Mouse (Mus musculus): ENCODE measurements around the gene Prkn. TPM values are rescaled to one million over a fixed set of nuclear protein-coding genes. Genes with fewer than 3 reads are reported as not detected.

Gene Prkn
- polyA plus RNA-seq, 1 experiment from 2014 or later, result 1.7 TPM

DNA sequence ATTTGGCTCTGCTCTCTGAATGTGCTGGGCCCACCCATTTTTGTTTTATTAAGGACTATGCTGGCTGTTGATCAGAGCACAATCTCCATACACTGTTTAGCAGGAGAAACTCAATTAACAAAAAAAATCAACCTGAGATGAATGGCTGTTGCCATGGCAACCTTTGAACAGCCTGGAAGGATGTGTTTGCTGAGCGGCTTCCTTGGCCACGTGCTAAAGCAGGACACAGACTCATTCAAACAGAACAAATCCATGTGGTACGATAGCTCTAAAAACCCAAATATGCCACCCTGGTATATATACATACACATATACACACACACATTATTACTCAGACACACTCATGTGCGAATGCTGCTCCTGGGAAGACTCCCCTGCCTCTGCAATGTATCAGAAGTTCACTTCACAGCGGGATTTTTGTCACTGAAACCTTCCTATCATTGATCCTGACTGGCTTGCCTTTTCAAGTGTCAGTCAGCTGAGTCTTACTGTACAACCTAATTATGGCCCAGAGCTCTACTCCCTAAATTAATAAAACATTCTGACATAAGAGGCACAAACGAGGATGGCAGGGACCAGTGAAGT is 236.2 kb downstream of the Prkn start:
- WGBS (ENCODE audit: insufficient replicate concordance), result 74% methylated on average over 6 of the region's 6 CpGs
- Histone ChIP-seq H3K36me3 (ENCODE audit: control insufficient read depth, insufficient read depth, low read length) (no peaks in the 10 kb centered on the region), H3K9ac (ENCODE audit: low read depth, low read length) (no peak overlapping the region), H3K4me2 (no peak overlapping the region), H3K4me3 (ENCODE audit: low read depth, low read length) (no peak overlapping the region), H3K9me3 (replicated peaks; ENCODE audit: control insufficient read depth, low read length) (no peaks in the 10 kb centered on the region), H3K4me1 (ENCODE audit: control insufficient read depth, insufficient read depth, low read length) (no peaks in the 10 kb centered on the region), H3K27me3 (ENCODE audit: control insufficient read depth, insufficient read depth, low read length) (no peaks in the 10 kb centered on the region), H3K27ac (ENCODE audit: low read depth, low read length) (no peak overlapping the region)
- ATAC-seq (replicated peaks; ENCODE audit: insufficient number of reproducible peaks, low FRiP score, low TSS enrichment), result no peak

GRCm38 (mm10) chr17:11086492-11086891 is 246.3 kb downstream of the Prkn start:
- no peaks in the 10 kb centered on the region for H3K9me3 ChIP-seq (replicated peaks; ENCODE audit: control insufficient read depth, low read length)
- H3K4me1 ChIP-seq (ENCODE audit: control insufficient read depth, insufficient read depth, low read length), result no peaks in the 10 kb centered on the region
- H3K4me3 ChIP-seq (ENCODE audit: low read depth, low read length), result no peak overlapping the region
- no peaks in the 10 kb centered on the region for H3K27me3 ChIP-seq (ENCODE audit: control insufficient read depth, insufficient read depth, low read length)
- no peak overlapping the region for H3K9ac ChIP-seq (ENCODE audit: low read depth, low read length)
- no peak for ATAC-seq (replicated peaks; ENCODE audit: insufficient number of reproducible peaks, low FRiP score, low TSS enrichment)
- no peak overlapping the region for H3K4me2 ChIP-seq
- H3K36me3 ChIP-seq (ENCODE audit: control insufficient read depth, insufficient read depth, low read length), result no peaks in the 10 kb centered on the region
- WGBS (ENCODE audit: insufficient replicate concordance), result 72% methylated on average over 1 of the region's 1 CpGs
- H3K27ac ChIP-seq (ENCODE audit: low read depth, low read length), result no peak overlapping the region

DNA sequence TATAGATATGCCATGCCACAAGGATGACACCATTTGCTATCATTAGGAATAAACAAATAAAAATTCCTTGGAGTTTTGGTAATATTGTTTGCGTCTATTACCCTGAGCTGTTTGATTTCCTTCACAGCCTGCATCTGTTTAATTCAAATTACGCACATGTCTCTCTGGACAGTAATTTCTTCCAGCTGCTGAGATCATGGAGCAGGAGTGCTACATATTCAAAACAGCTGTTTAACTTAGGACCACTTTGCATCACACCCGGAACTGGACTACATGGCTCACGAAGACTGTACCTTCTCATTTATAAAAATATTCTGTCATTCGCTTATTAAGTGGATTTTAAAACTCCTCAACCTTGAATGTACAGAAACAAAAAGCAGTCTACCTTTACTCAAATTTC is 246.9 kb downstream of the Prkn start:
- WGBS (ENCODE audit: insufficient replicate concordance), result 78% methylated on average over 5 of the region's 5 CpGs
- Histone ChIP-seq H3K9me3 (replicated peaks; ENCODE audit: control insufficient read depth, low read length) (no peaks in the 10 kb centered on the region), H3K4me2 (no peak overlapping the region), H3K27ac (ENCODE audit: low read depth, low read length) (no peak overlapping the region), H3K36me3 (ENCODE audit: control insufficient read depth, insufficient read depth, low read length) (no peaks in the 10 kb centered on the region), H3K27me3 (ENCODE audit: control insufficient read depth, insufficient read depth, low read length) (no peaks in the 10 kb centered on the region), H3K4me3 (ENCODE audit: low read depth, low read length) (no peak overlapping the region), H3K4me1 (ENCODE audit: control insufficient read depth, insufficient read depth, low read length) (no peaks in the 10 kb centered on the region), H3K9ac (ENCODE audit: low read depth, low read length) (no peak overlapping the region)
- no peak for ATAC-seq (replicated peaks; ENCODE audit: insufficient number of reproducible peaks, low FRiP score, low TSS enrichment)

DNA sequence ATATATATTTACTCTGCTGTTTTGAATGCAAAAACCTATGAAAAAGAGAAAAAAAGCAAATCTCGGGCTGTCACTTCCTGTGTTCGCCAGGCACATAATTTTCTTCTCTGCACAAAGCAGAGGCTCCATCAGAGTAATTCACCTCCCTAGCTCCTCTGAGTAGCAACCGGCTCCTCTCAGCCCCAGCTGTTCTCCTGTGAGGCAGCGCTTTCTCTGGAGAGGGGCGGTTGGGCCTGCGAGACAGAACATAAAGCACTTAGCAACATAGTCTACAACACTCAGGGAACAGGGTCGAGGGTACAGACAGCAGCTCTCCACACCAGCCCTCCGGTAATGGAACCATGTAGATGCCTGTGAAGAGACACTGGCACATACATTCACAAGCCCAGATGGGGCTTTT is 247.6 kb downstream of the Prkn start:
- H3K27ac ChIP-seq (ENCODE audit: low read depth, low read length), result no peak overlapping the region
- no peak overlapping the region for H3K9ac ChIP-seq (ENCODE audit: low read depth, low read length)
- no peaks in the 10 kb centered on the region for H3K36me3 ChIP-seq (ENCODE audit: control insufficient read depth, insufficient read depth, low read length)
- H3K9me3 ChIP-seq (replicated peaks; ENCODE audit: control insufficient read depth, low read length), result no peaks in the 10 kb centered on the region
- no peak overlapping the region for H3K4me2 ChIP-seq
- no peaks in the 10 kb centered on the region for H3K27me3 ChIP-seq (ENCODE audit: control insufficient read depth, insufficient read depth, low read length)
- WGBS (ENCODE audit: insufficient replicate concordance), result 57% methylated on average over 8 of the region's 8 CpGs
- H3K4me3 ChIP-seq (ENCODE audit: low read depth, low read length), result no peak overlapping the region
- H3K4me1 ChIP-seq (ENCODE audit: control insufficient read depth, insufficient read depth, low read length), result no peaks in the 10 kb centered on the region
- no peak for ATAC-seq (replicated peaks; ENCODE audit: insufficient number of reproducible peaks, low FRiP score, low TSS enrichment)

DNA sequence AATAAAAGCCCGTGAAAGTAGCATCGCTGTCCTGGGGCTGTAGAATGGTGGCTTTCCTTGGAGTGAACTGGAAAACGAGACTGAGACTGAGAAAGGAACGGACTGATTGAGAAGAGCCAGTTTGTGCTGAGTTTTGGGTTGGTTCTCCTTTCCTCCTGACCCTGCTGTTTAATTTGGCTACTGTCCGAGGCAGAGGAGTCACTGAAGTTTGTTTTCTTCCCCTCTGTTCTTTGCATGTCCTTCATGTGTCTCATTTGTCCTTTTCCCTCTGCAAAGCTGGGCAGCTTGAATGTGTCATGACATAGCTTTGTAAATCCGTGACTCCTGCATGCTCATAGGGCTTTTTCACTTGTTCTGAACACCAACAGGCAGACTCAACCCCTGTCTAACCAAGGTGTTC is 249.2 kb downstream of the Prkn start:
- no peak for ATAC-seq (replicated peaks; ENCODE audit: insufficient number of reproducible peaks, low FRiP score, low TSS enrichment)
- Histone ChIP-seq H3K27me3 (ENCODE audit: control insufficient read depth, insufficient read depth, low read length) (no peaks in the 10 kb centered on the region), H3K4me1 (ENCODE audit: control insufficient read depth, insufficient read depth, low read length) (no peaks in the 10 kb centered on the region), H3K36me3 (ENCODE audit: control insufficient read depth, insufficient read depth, low read length) (no peaks in the 10 kb centered on the region), H3K9me3 (replicated peaks; ENCODE audit: control insufficient read depth, low read length) (no peaks in the 10 kb centered on the region), H3K9ac (ENCODE audit: low read depth, low read length) (no peak overlapping the region), H3K4me2 (no peak overlapping the region), H3K4me3 (ENCODE audit: low read depth, low read length) (no peak overlapping the region), H3K27ac (ENCODE audit: low read depth, low read length) (no peak overlapping the region)
- 72% methylated on average over 6 of the region's 6 CpGs for WGBS (ENCODE audit: insufficient replicate concordance)

DNA sequence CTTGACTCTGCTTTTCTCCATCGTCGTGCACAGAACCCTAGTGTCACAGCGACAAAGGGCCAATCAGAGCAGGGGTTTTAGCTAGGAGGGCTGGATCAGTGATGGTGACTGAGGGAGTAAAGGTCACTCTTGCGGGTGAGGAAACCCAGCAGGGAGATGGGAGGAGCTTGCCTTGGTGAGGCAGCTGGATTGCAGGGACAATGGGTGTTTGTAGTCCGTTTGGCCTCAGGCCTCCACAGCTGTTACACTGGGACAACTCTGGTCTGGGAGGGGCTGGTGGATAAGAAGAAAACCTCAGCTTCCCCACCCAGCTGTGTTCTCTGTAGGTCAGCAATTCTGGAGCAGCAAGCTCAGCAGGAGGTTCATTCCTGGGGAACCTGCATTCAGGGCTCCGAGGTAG is 252.7 kb downstream of the Prkn start:
- no peak for ATAC-seq (replicated peaks; ENCODE audit: insufficient number of reproducible peaks, low FRiP score, low TSS enrichment)
- H3K9me3 ChIP-seq (replicated peaks; ENCODE audit: control insufficient read depth, low read length), result no peaks in the 10 kb centered on the region
- WGBS (ENCODE audit: insufficient replicate concordance), result 33% methylated on average over 6 of the region's 6 CpGs
- no peak overlapping the region for H3K9ac ChIP-seq (ENCODE audit: low read depth, low read length)
- no peak overlapping the region for H3K4me3 ChIP-seq (ENCODE audit: low read depth, low read length)
- no peaks in the 10 kb centered on the region for H3K27me3 ChIP-seq (ENCODE audit: control insufficient read depth, insufficient read depth, low read length)
- no peaks in the 10 kb centered on the region for H3K4me1 ChIP-seq (ENCODE audit: control insufficient read depth, insufficient read depth, low read length)
- H3K4me2 ChIP-seq, result no peak overlapping the region
- no peak overlapping the region for H3K27ac ChIP-seq (ENCODE audit: low read depth, low read length)
- H3K36me3 ChIP-seq (ENCODE audit: control insufficient read depth, insufficient read depth, low read length), result no peaks in the 10 kb centered on the region

- Histone ChIP-seq H3K4me3 (ENCODE audit: low read depth, low read length) (no peak overlapping the region), H3K9ac (ENCODE audit: low read depth, low read length) (no peak overlapping the region), H3K4me1 (ENCODE audit: control insufficient read depth, insufficient read depth, low read length) (no peaks in the 10 kb centered on the region), H3K27ac (ENCODE audit: low read depth, low read length) (no peak overlapping the region), H3K27me3 (ENCODE audit: control insufficient read depth, insufficient read depth, low read length) (no peaks in the 10 kb centered on the region), H3K4me2 (no peak overlapping the region), H3K9me3 (replicated peaks; ENCODE audit: control insufficient read depth, low read length) (no peaks in the 10 kb centered on the region), H3K36me3 (ENCODE audit: control insufficient read depth, insufficient read depth, low read length) (no peaks in the 10 kb centered on the region)
- WGBS (ENCODE audit: insufficient replicate concordance), result 43% methylated on average over 3 of the region's 3 CpGs
- no peak for ATAC-seq (replicated peaks; ENCODE audit: insufficient number of reproducible peaks, low FRiP score, low TSS enrichment)
Measured at GRCm38 (mm10) chr17:11093321-11093720, 253.1 kb downstream of the Prkn start.

GRCm38 (mm10) chr17:11107007-11107406 is 266.8 kb downstream of the Prkn start:
- ATAC-seq (replicated peaks; ENCODE audit: insufficient number of reproducible peaks, low FRiP score, low TSS enrichment), result no peak
- Histone ChIP-seq H3K9me3 (replicated peaks; ENCODE audit: control insufficient read depth, low read length) (no peaks in the 10 kb centered on the region), H3K9ac (ENCODE audit: low read depth, low read length) (no peak overlapping the region), H3K4me1 (ENCODE audit: control insufficient read depth, insufficient read depth, low read length) (no peaks in the 10 kb centered on the region), H3K36me3 (ENCODE audit: control insufficient read depth, insufficient read depth, low read length) (no peaks in the 10 kb centered on the region), H3K4me2 (no peak overlapping the region), H3K27me3 (ENCODE audit: control insufficient read depth, insufficient read depth, low read length) (no peaks in the 10 kb centered on the region), H3K27ac (ENCODE audit: low read depth, low read length) (no peak overlapping the region), H3K4me3 (ENCODE audit: low read depth, low read length) (no peak overlapping the region)
- 78% methylated on average over 3 of the region's 3 CpGs for WGBS (ENCODE audit: insufficient replicate concordance)

DNA sequence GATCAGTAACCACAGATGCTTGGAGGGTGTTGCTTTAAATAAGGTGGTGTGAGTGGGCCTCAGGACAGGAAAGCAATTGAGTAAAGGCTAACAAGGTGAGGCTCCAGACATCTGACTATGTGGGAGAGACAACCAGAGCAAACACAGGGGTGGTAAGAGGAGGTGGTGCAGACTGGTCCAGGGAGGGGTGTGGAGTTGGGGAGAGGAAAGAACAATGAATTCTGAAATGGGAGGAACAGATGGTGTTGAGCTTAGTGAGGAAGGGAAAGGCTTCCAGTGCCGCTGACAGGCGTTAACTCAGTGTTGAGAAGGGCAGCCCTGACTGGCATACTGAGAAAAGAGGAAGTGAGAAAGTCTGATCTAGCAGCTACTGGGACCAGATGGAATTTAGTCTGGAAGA is 267.7 kb downstream of the Prkn start:
- Histone ChIP-seq H3K4me2 (no peak overlapping the region), H3K27ac (ENCODE audit: low read depth, low read length) (no peak overlapping the region), H3K9ac (ENCODE audit: low read depth, low read length) (no peak overlapping the region), H3K4me3 (ENCODE audit: low read depth, low read length) (no peak overlapping the region), H3K4me1 (ENCODE audit: control insufficient read depth, insufficient read depth, low read length) (no peaks in the 10 kb centered on the region), H3K9me3 (replicated peaks; ENCODE audit: control insufficient read depth, low read length) (no peaks in the 10 kb centered on the region), H3K27me3 (ENCODE audit: control insufficient read depth, insufficient read depth, low read length) (no peaks in the 10 kb centered on the region), H3K36me3 (ENCODE audit: control insufficient read depth, insufficient read depth, low read length) (no peaks in the 10 kb centered on the region)
- no peak for ATAC-seq (replicated peaks; ENCODE audit: insufficient number of reproducible peaks, low FRiP score, low TSS enrichment)
- whole genome bisulfite sequencing (ENCODE audit: insufficient replicate concordance), result 50% methylated on average over 2 of the region's 2 CpGs

All from heart, embryonic 11.5 days (tissue).